Mouse (Mus musculus) spleen, postnatal 10 days (tissue): ENCODE measurements at regions not wholly inside any gene's neighbourhood (a gene's known extent, or its start where the extent isn't known, plus 50 kb on each side); places are given as distances from the start of the nearest gene placed in this dataset.
A peak's percentile ranks its signal among the peaks of the same experiment; 100 is the strongest.
"Not testable (repeated sequence)": the region's sequence is repeated elsewhere in the genome, so short reads cannot be mapped to it uniquely, and the experiment has no call there.

ENCODE experiments used
- DNase-seq, 2 experiments: peaks; one replicate each; pipeline ENCODE4 v3.0.0; 2021 to 2022; ENCODE audit warnings: low spot score in 2 of 2

DNA sequence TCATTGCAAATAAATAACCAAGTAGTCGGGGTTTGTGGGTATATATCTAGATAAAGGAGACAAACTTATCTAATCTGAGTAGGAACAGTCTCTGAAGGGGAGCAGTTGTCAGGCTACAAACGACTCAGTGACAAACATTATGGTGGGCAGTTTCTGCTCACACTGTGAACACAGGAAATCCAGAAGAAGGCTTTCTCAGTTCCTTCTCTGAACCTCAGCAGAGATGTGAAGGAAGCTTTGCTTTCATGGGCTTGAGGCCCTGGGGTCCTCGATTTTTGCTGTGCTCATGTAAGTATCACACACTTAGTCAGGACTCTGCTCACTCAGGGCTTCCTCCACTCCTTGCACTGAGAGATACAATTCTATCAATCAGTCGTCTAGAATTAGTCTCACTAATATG is 994.7 kb upstream of the Foxg1 start:
- DNase-seq: no peak

DNA sequence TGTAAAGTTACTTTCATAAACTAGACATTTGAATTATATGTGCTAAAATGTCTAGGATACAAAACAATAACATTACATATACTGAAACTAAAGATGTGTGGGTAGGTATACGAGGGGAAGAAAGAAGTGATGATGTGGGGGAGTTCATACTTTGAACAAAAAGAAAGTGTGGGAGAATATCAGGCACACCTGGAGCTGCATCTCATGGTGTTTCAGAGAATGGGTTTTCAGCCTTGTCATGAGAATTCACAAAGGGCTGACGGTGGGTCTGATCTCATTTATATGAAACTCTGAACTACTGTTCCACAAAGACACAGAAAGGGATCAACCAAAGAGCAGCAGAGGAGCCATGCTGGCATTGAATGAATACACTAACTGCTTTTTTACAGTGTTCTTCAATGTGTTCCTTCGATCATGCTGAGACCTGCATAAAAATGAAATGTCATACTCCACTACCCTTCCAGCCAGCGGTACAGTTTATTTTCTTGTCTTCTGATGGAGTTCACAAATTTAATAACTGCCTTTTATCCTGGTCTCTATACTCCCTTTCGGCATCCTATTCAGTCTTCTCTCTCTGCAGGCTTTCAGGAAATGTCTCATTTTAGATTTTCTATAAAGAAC is 994.2 kb upstream of the Foxg1 start:
- no peak for DNase-seq

DNA sequence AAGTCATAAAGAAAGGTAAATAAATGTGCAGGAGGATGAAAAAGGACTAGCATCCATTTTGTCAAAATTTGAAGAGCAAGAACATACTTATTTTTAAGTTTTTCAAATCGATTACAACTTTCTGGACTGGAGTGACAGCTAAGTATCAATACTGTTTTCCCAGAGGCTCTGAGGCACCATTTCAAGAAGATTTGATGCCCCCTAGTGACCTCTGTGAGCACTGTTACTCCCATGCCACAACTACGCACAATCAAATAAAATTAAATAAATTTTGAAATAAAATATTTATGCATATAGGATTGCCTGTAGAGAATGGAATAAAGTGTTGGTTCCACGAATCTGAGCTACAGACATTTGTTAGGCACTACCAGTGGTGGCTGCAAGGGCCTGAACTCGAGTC is 991.5 kb upstream of the Foxg1 start:
- no peak for DNase-seq

DNA sequence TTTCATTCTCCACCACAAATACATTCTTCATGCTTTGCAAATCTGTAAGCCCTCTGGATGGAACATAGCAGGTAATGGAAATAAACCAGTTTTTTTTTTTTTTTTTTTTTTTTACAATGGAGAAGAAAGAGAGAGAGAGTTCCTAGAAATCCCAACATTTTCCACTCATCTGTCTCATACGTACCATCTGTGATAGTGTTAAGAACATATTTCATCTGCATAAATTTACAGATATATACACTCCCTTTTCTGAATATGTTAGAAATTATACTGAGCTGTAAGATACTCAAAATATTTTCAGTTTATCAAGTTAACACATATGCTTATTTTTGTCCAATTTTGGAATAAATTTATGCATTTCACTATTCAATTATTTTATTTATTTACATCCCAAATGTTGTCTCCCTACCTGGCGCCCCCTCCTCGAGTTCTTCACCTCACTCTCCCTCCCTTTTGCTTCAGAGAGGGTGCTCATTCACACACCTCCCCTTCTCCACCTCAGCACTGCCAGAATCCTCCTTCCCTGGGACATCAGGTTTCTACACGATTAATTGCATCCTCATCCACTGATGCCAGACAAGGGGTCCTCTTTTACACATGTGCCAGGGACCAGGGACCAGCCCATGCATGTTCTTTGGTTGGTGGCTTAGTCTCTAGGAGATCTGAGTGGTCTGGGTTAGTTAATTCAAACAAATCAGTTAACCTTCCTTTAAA is 943.0 kb upstream of the Foxg1 start:
- DNase-seq: no peak

DNA sequence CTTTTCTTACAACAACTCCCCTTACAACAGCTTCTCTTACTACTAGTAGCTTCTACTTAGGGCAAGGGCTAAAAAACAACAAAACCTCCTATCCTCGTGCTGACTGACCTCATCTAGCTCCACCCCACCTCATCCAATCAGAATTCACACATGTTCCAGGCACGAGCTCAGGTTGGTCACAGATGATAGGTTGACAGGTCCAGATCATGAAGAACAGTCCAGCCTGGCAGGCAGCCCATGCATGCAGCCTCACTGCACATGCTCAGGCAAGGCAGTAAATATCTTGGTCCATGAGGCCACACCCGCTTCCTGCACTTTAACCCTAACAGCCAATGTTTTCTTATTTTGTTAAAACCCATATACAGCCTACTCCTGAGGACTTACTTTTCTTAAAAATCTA is 933.7 kb upstream of the Foxg1 start:
- DNase-seq: not testable (repeated sequence)

DNA sequence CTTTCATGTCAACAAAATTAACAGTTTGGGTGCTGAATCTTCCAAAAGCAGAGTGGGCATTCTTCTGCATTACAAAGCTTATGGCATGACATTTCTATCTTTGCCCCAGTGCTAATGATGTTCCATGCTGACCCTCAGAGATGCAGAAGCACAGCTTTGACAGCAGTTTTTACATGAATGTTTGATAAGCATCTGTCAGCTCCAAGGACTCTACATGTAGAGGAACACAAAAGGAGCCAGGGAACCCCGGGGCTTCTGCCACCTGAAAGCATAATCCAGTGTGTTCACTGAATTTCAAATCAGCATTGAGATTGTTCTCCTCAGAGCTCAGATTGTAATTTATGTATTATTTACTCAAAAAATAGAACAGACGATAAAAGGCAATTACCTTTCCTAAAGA is 920.1 kb upstream of the Foxg1 start:
- DNase-seq: no peak

DNA sequence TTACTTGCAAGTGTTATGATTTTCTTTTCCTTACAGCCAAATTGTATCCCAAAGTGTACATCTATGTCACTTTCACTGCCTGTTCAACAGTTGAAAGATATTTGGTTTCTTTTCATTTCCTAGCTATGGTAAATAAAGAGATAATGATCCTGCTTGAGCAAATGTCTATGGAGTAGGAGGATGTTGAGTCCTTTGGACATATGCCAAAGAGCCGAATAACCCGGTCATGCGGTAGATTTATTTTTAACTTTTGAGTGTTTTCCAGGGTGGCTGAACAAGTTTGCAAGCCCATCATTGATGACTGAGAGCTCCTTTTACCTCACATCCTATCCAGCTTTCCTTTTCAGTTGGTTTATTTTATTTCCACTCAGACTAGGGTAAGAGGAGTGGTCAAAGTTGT is 881.7 kb upstream of the Foxg1 start:
- no peak for DNase-seq

DNA sequence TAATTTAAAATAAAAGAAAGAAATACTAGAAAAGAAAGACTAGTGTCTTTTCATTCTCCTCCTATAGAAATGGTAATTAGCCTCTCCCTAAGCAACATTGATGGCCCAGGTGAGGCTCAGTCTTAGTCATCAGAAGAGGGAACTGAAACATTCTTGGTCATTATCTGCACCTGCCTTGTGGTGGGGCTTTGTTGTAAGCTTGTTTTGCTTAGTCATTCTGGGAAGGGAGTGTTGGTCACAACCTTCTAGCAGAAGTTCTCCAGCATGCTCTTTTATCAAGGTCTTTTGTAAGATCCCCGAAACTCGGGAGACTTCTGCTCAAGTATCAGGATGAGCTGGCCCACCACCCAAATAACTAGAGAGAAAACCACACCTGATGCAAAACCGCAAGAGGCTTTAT is 870.9 kb upstream of the Foxg1 start:
- DNase-seq: no peak

DNA sequence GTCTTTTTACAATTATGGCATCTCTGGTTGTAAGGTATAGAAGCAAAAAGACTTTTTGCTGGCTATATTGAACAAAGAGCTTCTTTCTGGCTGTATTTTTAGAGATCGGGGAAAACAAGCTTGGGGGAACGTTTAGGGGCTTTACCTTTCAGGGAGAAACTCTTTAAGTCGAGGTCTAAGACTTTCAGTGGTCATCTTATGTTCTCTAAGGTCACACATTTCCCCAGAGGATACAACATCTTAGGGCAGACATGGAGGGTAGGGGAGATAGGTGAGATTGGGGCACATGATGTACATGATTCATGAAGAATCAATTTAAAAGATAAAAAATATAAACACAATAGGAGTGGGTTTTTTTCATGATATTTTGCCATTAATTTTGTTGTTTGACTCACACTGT is 870.2 kb upstream of the Foxg1 start:
- no peak for DNase-seq

DNA sequence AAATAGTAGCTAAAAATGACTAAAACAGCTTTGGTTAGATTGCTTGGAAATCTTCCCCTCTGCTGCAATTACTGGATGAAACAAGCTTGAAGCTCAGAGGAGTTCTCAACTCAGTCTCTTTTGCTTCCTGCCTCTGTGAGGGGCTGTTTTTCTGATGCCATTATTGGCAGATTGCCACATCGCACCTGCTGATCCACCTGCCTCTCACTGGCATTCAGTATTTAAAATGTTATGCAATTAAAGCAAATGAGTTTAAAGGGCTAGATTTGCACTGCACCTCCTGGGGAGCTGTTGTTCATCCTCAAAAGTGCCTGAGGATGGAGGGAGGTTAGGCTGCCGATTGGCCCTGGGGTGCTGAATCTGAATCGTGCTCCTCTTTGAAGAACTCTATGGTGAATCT is 860.5 kb upstream of the Foxg1 start:
- DNase-seq: no peak

DNA sequence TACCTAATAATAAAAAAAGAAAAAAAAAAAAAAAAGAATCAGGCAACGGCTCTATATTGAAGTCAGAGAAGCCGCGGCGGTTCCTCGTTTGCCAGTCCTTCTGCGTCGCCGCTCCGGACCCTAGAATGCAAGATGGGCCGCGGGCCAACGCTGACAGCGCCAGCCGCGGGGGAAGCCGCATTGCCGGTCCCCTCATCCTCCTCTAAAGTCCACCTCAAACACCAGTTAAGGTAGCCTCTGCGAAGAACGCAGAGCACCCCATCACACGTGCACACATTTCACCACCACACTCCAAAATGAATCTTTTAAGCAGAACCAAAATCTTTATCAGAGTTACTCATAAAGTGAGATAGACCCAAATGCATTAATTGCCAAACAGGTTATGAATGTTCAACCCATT is 822.8 kb upstream of the Foxg1 start:
- DNase-seq: peak; percentile 5 to 18

DNA sequence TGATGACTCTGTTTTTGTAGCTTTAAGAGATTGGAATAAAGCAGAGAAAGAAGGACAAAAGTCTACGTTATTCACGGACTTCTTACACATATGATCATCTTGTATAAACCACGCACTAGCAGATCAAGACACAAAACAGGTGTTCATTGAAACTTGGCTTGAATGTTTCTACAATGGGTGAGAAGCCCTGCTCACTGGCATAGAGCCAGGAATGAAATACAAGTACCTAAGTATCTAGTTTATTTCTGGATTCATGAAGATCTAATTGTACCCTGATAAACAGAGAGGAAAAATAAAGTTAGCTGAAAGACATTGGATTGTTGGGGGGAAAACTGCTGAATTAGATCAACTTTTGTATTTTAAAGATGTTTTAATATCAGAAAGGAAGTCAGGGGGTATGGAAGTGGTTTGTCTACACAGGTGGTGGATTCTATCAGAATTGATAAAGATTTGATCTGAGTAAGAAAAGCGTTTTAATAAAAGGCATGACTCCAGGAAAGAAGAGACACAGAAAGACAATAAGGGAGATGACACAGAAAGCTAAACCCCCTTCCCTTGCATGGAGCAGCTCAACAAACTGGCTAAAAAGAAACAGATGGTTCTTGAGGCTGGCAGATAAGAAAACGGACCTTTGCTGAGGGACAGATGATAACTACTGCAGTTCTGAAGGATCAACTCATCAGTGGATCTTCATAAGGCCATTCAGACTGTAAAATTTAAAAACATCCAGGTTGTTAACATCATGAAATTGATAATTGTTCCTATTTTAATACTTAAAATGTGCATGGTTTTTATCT is 777.9 kb upstream of the Foxg1 start:
- no peak for DNase-seq

DNA sequence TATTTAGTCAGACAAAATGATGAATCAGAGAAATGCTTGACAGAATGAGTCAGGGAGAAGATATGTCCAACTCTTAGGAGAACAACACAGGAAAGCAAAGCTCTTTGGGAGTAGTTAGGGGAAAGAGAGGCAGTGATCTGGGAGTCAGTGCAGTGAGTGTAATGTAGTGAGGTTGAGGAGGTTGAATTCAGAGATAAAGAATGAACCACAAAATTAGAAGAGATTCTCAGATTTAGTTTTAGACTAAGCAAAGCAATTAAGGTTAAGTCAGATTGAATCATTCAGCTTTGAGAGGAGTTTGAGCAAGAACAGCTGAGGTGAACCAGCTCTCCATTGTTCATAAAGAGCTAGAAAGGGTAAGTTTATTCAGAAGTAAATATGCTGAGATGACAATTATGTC is 777.0 kb upstream of the Foxg1 start:
- no peak for DNase-seq

DNA sequence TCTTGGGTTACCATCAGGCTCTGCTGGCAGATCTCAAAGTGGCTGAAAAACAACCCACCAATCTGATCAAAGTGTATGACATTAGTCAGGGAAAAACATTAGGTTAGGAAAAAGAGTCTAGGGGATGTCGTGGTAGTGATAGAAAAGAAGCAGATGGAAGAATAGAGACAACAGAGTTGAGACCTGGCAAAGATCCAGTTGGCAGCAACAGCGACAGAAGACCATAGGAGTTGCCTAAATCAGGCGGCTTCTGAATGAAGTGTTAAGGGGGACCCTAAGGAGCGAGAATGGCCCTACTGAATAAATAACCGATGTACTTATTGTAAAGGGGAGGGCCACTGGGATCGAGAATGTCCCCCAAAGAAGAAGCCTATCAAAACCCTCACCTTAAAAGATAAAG is 773.1 kb upstream of the Foxg1 start:
- DNase-seq: no peak

DNA sequence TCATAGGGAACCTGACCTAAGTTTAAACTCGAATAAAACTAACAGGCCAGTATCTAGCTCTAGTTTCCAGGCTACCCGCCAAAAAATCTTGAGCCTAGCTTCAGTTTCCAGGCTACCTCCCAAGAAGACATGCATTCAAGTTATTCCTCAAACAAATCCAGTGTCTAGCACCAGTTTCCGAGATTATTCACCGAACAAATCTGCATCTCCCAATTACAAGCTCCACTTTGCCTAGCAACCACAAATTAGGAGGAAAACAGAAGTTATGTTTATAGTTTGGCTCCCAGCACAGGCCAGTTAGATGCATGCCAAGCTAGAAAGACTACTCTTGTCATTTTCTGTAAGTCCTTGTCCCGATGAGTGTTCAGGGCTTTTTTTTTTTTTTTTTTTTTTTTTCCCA is 770.4 kb upstream of the Foxg1 start:
- DNase-seq: no peak

DNA sequence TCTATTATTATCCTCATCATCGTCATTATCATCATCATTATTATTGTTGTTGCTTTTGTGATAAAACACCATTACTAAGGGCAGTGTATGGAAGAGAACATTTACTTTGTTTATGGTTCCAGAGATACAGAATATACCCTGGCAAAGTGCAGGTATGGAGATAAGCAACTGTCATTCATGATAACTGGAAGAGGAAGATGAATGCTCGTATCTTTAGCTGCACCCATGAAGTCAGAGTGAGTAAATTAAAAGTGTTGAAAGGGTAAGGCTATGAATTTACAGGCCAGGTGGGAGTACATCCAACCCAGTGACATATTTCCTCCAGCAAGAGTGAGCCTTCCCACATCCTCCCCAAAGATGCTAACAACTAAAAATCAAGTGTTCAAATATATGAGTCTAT is 766.1 kb upstream of the Foxg1 start:
- no peak for DNase-seq

DNA sequence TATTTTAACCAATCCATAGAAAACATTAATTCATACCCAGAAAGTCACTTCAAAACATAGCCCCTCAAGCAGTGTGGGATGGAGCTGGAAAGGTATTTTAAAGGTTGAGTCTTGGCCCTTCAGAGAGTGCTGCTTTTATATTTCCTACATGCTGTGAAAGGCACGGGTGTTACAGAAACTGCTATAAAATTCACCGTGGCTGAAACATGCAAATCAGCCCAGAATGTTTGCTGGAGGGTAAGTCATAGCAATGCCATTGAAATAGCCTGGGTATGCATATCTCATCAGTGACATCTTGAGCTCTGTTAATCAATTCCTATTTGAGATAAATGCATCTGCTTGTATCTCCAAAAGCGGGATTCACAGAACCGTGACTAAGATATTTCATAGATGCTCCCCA is 748.9 kb upstream of the Foxg1 start:
- DNase-seq: no peak

DNA sequence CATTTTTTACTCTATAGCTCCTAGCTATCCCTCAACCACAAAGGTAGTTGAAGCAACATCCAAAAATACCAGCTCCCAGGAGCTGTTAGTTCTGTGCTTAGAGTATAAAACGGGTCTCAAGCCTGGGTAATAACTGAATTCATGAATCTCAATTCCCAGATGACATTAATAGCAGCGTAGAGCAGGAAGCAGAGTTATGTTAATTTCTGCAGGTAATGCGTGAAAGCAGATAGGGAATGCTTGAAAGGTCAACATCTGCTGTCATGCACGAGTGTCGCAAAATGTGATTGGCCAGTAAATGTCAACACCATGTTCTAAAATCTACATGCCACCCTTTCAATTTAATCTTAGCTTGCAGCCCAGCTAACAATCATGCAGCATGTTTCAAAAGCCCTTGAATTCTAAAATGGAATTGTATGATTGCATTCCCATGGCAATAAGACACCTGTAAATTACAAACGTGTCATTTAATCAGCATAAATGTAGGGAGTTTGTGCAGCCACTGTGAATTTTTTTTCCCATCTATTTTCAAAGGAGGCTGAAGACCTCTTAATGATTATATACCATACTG is 747.7 kb upstream of the Foxg1 start:
- no peak for DNase-seq

DNA sequence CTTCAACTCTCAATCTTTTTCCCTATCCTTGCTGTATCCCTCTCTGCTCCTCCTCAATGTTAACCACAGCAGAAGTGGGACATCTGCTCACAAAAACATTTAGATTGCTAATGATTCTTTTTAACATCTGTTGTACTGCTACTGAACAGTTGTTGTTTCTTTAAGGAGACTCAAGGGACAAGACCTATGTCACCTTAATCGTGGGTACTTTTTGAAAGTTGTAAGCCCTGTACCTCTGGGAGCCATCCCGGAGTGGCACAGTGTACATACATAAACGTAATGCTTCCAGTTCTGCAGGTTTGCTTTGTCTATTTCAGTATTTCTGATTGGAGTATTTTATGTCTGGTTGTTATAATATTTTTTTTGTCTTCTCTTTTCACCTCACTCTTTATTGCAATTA is 740.5 kb upstream of the Foxg1 start:
- no peak for DNase-seq

DNA sequence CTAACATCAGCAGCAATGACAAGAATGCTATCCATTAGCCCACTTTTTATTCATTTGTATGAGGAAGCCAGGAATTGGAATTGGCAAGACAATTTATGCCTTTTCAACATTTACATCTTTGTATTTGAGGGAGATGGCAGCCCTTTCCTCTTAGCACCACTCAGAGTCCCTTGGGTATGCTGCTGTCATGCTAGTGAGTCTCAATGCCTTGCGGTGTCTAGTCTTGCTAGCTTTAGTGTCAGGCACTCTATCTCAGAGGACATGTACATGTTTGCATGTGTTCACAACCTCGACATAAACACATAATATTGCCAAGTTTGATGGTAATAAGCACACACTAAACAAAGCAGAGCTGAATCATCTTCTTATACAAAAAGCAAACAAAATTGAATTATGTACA is 737.3 kb upstream of the Foxg1 start:
- DNase-seq: no peak

DNA sequence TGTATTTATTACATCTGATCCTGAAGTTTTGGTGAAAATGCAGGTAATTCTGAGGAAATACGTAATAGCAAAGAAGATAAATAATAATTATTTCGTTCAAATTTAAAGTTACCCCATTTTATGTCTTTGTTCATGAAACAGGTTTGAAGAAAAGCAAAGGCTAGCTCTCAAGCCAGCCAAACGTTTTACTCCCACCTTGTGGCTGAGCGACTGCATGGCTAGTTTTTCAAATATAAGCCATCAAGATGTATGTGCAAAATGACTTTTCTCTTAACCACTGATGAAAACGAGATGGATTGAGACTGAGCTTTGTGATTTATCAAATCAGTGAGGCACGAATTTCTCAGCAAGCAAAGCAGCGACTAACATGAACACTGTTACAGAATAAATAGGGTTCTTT is 736.5 kb upstream of the Foxg1 start:
- no peak for DNase-seq

DNA sequence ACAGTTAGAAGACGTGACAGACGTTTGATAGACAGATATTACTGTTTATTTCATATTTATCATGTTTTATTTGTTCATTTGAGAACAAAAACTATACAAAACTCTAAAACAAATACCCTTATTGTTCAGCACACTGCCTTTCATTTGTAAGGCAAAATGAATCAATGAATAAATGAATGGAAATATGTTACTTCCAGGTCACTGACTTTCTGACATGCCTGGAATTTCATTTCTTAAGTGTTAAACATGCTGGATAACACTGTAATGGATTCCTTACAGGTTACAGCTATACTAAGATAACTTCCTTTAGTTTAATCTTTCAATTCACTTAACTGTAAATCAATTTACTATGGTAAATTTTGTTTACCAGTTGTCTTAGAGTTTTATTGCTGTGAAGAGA is 707.3 kb upstream of the Foxg1 start:
- DNase-seq: no peak

DNA sequence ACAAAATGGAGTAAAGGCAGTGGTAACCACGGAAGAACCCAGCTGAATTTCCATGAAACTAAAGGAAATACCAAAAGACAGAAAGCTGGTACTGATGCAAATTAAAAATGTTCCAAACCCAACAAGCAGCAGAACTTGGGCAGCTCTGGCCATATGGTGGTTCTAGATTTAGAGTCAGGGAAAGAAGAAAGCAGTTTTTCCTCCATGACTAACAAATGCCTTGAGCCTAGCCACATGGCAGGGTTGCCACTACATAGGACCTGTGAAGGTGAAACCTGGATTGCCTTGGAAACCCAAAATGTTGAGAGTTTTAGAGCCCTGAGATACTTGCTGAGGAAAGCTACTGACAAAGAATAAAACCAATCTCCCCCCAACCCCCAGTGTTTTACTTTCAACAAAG is 701.5 kb upstream of the Foxg1 start:
- DNase-seq: no peak
